Mouse (Mus musculus) hindbrain, postnatal 0 days (tissue): ENCODE measurements around the gene Ptpn6. TPM values are rescaled to one million over a fixed set of nuclear protein-coding genes. Genes with fewer than 3 reads are reported as not detected.

Experiments
- ATAC-seq: fragments of 200-750 bp; cut with Nextera tagmentation; 2 replicates; pipeline ENCODE4 v1.8.0; 2017; ENCODE audit warnings: mild to moderate bottlenecking, moderate TSS enrichment, moderate library complexity
- DNase-seq: peaks from one replicate; pipeline ENCODE4 v3.0.0-alpha.2; 2015; ENCODE audit warnings: low spot score
- H3K27ac ChIP-seq: fragments of 300-500 bp; sonication (generic); 2 replicates; pipeline ENCODE4 v1.5.1; 2014; ENCODE audit warnings: mild to moderate bottlenecking
- H3K27me3 ChIP-seq: fragments of 300-500 bp; sonication (generic); 2 replicates; pipeline ENCODE4 v1.6.1; 2014; ENCODE audit warnings: low read length, mixed read lengths; ENCODE audit not compliant: insufficient read depth
- H3K36me3 ChIP-seq: fragments of 300-500 bp; sonication (generic); 2 replicates; pipeline ENCODE4 v1.6.1; 2014; ENCODE audit warnings: low read length, mixed read lengths; ENCODE audit not compliant: insufficient read depth
- H3K4me1 ChIP-seq: fragments of 300-500 bp; sonication (generic); 2 replicates; pipeline ENCODE4 v1.6.1; 2014; ENCODE audit warnings: antibody characterized with exemption, low read length, mixed read lengths; ENCODE audit not compliant: insufficient read depth
- H3K4me2 ChIP-seq: fragments of 300-500 bp; sonication (generic); 2 replicates; pipeline ENCODE4 v1.6.1; 2014; ENCODE audit warnings: low read depth, mild to moderate bottlenecking, low read length, moderate library complexity, mixed read lengths
- H3K4me3 ChIP-seq: fragments of 300-500 bp; sonication (generic); 2 replicates; pipeline ENCODE4 v1.5.1; 2014; ENCODE audit warnings: low read length
- H3K9ac ChIP-seq: fragments of 300-500 bp; sonication (generic); replicated peaks from 2 replicates; pipeline ENCODE4 v1.6.1; 2014; ENCODE audit warnings: mild to moderate bottlenecking, low read length, moderate library complexity, mixed read lengths
- H3K9me3 ChIP-seq: fragments of 300-500 bp; sonication (generic); 2 replicates; pipeline ENCODE4 v1.6.1; 2016; ENCODE audit warnings: low read length, mixed read lengths
- CTCF ChIP-seq: IDR thresholded peaks from 2 replicates; pipeline ENCODE4 v1.5.1; 2016; ENCODE audit warnings: antibody characterized with exemption, control low read depth, low read depth
- WGBS: fragments of 180-500 bp; shearing (Covaris S2); extraction: QIAGEN DNeasy Blood & Tissue Kit; methylation state at CpG from one replicate; pipeline ENCODE4 v1.1.7; 2014; 5-methylcytosine and 5-hydroxymethylcytosine counted together
- polyA plus RNA-seq: library from polyadenylated mRNA; unstranded; fragments of >200 nt; fragmentation: Nextera tagmentation; extraction: Ambion mirVana; gene quantifications from 2 replicates; pipeline ENCODE4 v1.2.1, GENCODE M21; 2015
- total RNA-seq: library from RNA; depleted of rRNA; stranded (reverse); fragments of >200 nt; gene quantifications from 2 replicates; pipeline ENCODE4 v1.2.3, GENCODE M21; 2014; rRNA removed

The Ptpn6 gene
- total RNA-seq (3.8 and 3.9 TPM in 2 replicates), polyA plus RNA-seq (4.3 and 4.8 TPM in 2 replicates)

GRCm38 (mm10) chr6:124738511-124739023 lies at the start of gene Ptpn6:
Gene Ptpn6 (minus strand): TSS chr6:124738714.
- H3K4me3 ChIP-seq: no peak within 1 kb of the TSS
- WGBS: 41% methylated on average over 15 of the region's 15 CpGs

DNA sequence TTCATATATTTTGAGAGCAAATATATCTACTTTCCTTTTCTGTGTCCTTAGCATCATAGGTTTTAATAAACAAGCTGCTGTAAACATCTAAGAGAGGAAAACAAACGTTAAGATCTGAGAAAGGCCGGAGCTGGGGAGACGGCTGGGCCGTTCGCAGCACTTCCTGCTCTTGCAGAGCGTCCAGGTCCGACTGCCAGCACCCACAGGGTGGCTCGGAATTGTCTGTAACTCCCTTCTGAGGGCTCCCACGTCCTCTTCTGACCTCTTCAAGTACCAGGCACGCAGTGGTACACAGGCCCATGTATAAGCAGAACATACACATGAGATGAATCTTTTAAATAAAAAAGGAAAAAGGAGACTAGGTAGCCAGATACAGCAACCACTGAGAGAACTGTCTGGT lies 49.2 kb upstream of the Ptpn6 start:
- Histone ChIP-seq H3K9ac (no peak overlapping the region), H3K9me3 (no peaks in the 10 kb centered on the region), H3K4me3 (no peak overlapping the region), H3K4me2 (no peak overlapping the region), H3K4me1 (no peaks in the 10 kb centered on the region), H3K36me3 (no peaks in the 10 kb centered on the region), H3K27ac (no peak overlapping the region), H3K27me3 (no peaks in the 10 kb centered on the region)
- DNase-seq (no peak), ATAC-seq (no peak)
- no peak for TF ChIP-seq CTCF
- 75% methylated on average over 10 of the region's 10 CpGs for WGBS

More at GRCm38 (mm10) chr6:124738511-124739023, at the start of gene Ptpn6:
- Histone ChIP-seq H3K4me1 (peaks cover 5% of the 10 kb centered on the region), H3K27ac (no peak within 1 kb of the TSS; the same call in 1 of the 2 replicates), H3K9me3 (no peaks in the 10 kb centered on the region), H3K9ac (no peak within 1 kb of the TSS), H3K4me2 (no peak within 1 kb of the TSS), H3K27me3 (no peaks in the 10 kb centered on the region), H3K36me3 (peaks cover 9% of the 10 kb centered on the region; the same call in 1 of the 2 replicates)
- ATAC-seq (no peak), DNase-seq (no peak)
- no peak for TF ChIP-seq CTCF

DNA sequence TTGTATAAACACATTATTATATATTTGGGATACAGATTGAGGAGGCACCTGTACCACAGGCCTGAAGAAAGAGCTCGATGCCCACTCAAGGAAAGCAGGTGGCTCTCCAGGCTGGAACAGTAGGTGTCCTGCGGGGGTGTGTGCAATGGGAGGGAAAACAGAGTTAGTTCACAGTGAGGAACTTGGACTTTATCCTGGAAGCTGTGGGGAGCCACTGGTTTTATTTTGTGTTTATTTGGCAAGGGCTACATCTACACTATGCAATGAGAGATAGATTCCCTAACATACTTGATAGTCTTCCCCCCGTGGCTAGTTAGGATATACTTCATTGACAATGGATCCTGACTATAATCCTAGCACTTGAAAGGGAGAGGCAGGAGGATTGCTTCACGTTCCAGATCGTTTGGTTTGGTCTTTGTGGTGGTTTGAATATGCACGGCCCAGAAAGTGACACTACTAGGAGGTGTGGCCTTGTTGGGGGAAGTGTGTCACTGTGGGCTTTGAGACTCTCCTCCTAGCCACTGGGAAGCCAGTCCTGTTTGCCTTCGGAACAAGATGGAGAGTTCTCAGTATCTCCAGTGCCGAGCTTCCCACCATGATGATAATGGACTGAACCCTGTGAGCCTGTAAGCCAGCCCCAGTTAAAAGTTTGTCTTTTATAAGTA lies 48.4 kb upstream of the Ptpn6 start:
- Histone ChIP-seq H3K9me3 (no peaks in the 10 kb centered on the region), H3K4me3 (no peak overlapping the region), H3K27me3 (no peaks in the 10 kb centered on the region), H3K4me1 (no peaks in the 10 kb centered on the region), H3K36me3 (no peaks in the 10 kb centered on the region), H3K9ac (no peak overlapping the region), H3K27ac (no peak overlapping the region), H3K4me2 (no peak overlapping the region)
- DNase-seq (no peak), ATAC-seq (no peak)
- no peak for TF ChIP-seq CTCF
- WGBS: 38% methylated on average over 8 of the region's 8 CpGs

GRCm38 (mm10) chr6:124782436-124782835 lies 43.9 kb upstream of the Ptpn6 start:
- WGBS: 23% methylated on average over 6 of the region's 6 CpGs
- DNase-seq: no peak
- ATAC-seq: no peak

DNA sequence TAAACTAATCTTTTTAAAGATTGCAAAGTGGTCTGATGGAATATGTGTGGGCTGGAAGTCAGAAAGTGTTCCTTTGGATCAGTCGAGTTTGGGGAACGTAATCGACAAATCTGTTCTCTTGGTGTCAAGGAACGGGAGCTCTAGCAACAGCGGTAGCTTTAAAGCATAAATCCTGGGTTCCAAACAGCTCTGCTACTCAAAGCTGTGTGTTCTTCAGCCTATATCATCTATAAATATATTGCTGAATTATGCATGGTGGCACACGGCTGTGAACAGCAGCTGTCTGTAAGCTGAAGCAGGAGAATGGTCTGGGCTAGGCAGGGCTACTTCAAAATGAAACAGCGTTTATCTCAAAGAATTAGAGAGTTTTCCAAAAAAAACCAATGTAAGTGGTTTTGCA lies 42.4 kb upstream of the Ptpn6 start:
- no peak overlapping the region for H3K4me3 ChIP-seq
- no peak for TF ChIP-seq CTCF
- no peaks in the 10 kb centered on the region for H3K9me3 ChIP-seq
- H3K36me3 ChIP-seq: no peaks in the 10 kb centered on the region
- 0 out of 2 replicates have a peak, but pooled peaks cover 9% of the 10 kb centered on the region for H3K4me1 ChIP-seq
- 90% methylated on average over 7 of the region's 7 CpGs for WGBS
- H3K27me3 ChIP-seq: no peaks in the 10 kb centered on the region
- no peak overlapping the region for H3K27ac ChIP-seq
- ATAC-seq (no peak), DNase-seq (no peak)
- no peak overlapping the region for H3K9ac ChIP-seq
- H3K4me2 ChIP-seq: no peak overlapping the region

More at GRCm38 (mm10) chr6:124782436-124782835, 43.9 kb upstream of the Ptpn6 start:
- H3K27ac ChIP-seq: no peak overlapping the region
- H3K9me3 ChIP-seq: no peaks in the 10 kb centered on the region
- 0 out of 2 replicates have a peak, but pooled peaks cover 9% of the 10 kb centered on the region for H3K4me1 ChIP-seq
- no peak overlapping the region for H3K4me3 ChIP-seq
- H3K9ac ChIP-seq: no peak overlapping the region
- H3K4me2 ChIP-seq: peak overlapping the region; percentile 13; the same call in 1 of the 2 replicates
- no peak for TF ChIP-seq CTCF
- H3K36me3 ChIP-seq: no peaks in the 10 kb centered on the region
- H3K27me3 ChIP-seq: no peaks in the 10 kb centered on the region

GRCm38 (mm10) chr6:124779984-124780416 lies 41.5 kb upstream of the Ptpn6 start:
- peak; percentile 31; the same call in 1 of the 2 replicates for ATAC-seq
- Histone ChIP-seq H3K4me2 (peak overlapping the region; percentile 76), H3K27ac (no peak overlapping the region), H3K4me3 (peak overlapping the region; percentile 31), H3K9ac (peak overlapping the region; percentile 37; the same call in 1 of the 2 replicates), H3K4me1 (0 out of 2 replicates have a peak, but pooled peaks cover 9% of the 10 kb centered on the region), H3K36me3 (no peaks in the 10 kb centered on the region), H3K27me3 (no peaks in the 10 kb centered on the region), H3K9me3 (no peaks in the 10 kb centered on the region)
- WGBS: 5% methylated on average over 10 of the region's 10 CpGs
- peak; percentile 44 for TF ChIP-seq CTCF
- no peak for DNase-seq
